Mouse (Mus musculus) liver, embryonic 16.5 days (tissue): Measurements from ENCODE around the gene 1700034J05Rik. TPM values are rescaled to one million over a fixed set of nuclear protein-coding genes. Genes with fewer than 3 reads are reported as not detected.

Source experiments
- ATAC-seq: fragments of 200-750 bp; cut with Nextera tagmentation; 2 replicates; pipeline ENCODE4 v1.8.0; 2017; ENCODE audit warnings: low read depth, mild to moderate bottlenecking, moderate number of reproducible peaks, moderate library complexity
- H3K27ac ChIP-seq: fragments of 300-500 bp; sonication (generic); 2 replicates; pipeline ENCODE4 v1.5.1; 2014; ENCODE audit warnings: mild to moderate bottlenecking, low read length
- H3K27me3 ChIP-seq: fragments of 300-500 bp; sonication (generic); 2 replicates; pipeline ENCODE4 v1.6.1; 2014; ENCODE audit warnings: low read depth, low read length, mixed read lengths; ENCODE audit not compliant: control insufficient read depth, insufficient read depth
- H3K36me3 ChIP-seq: fragments of 300-500 bp; sonication (generic); 2 replicates; pipeline ENCODE4 v1.6.1; 2014; ENCODE audit warnings: mild to moderate bottlenecking; ENCODE audit not compliant: control insufficient read depth, insufficient read depth
- H3K4me1 ChIP-seq: fragments of 300-500 bp; sonication (generic); 2 replicates; pipeline ENCODE4 v1.6.1; 2014; ENCODE audit warnings: low read depth, low read length, mixed read lengths; ENCODE audit not compliant: control insufficient read depth
- H3K4me2 ChIP-seq: fragments of 300-500 bp; sonication (generic); 2 replicates; pipeline ENCODE4 v1.6.1; 2014; ENCODE audit warnings: low read depth, low read length, mixed read lengths
- H3K4me3 ChIP-seq: fragments of 300-500 bp; sonication (generic); 2 replicates; pipeline ENCODE4 v1.5.1; 2014; ENCODE audit warnings: low read depth, mild to moderate bottlenecking, low read length
- H3K9ac ChIP-seq: fragments of 300-500 bp; sonication (generic); 2 replicates; pipeline ENCODE4 v1.6.1; 2014; ENCODE audit warnings: low read depth, low read length
- H3K9me3 ChIP-seq: fragments of 300-500 bp; sonication (generic); replicated peaks from 2 replicates; pipeline ENCODE4 v1.6.1; 2016; ENCODE audit warnings: low read length; ENCODE audit not compliant: control insufficient read depth
- WGBS: fragments of 180-500 bp; shearing (Covaris S2); extraction: QIAGEN DNeasy Blood & Tissue Kit; methylation state at CpG from one replicate; pipeline ENCODE4 v1.1.7; 2014; ENCODE audit not compliant: insufficient replicate concordance; 5-methylcytosine and 5-hydroxymethylcytosine counted together
- polyA plus RNA-seq: library from polyadenylated mRNA; unstranded; fragments of >200 nt; fragmentation: Nextera tagmentation; extraction: Ambion mirVana; gene quantifications from 2 replicates; pipeline ENCODE4 v1.2.1, GENCODE M21; 2015

Gene 1700034J05Rik
- polyA plus RNA-seq, 1 experiment from 2014 or later, result 0.04 TPM

- WGBS, result 44% methylated on average over 1 of the region's 1 CpGs
- Histone ChIP-seq H3K27me3 (no peaks in the 10 kb centered on the region), H3K4me3 (no peak overlapping the region), H3K9me3 (no peaks in the 10 kb centered on the region), H3K27ac (no peak overlapping the region), H3K4me2 (no peak overlapping the region), H3K4me1 (no peaks in the 10 kb centered on the region), H3K9ac (no peak overlapping the region), H3K36me3 (peaks cover 3% of the 10 kb centered on the region; the same call in 1 of the 2 replicates)
- no peak for ATAC-seq
Observed at GRCm38 (mm10) chr6:146981249-146981835, 27.1 kb upstream of the 1700034J05Rik start.

- Histone ChIP-seq H3K4me2 (no peak overlapping the region), H3K4me3 (no peak overlapping the region), H3K9me3 (no peaks in the 10 kb centered on the region), H3K4me1 (no peaks in the 10 kb centered on the region), H3K27me3 (no peaks in the 10 kb centered on the region), H3K9ac (no peak overlapping the region), H3K36me3 (peaks cover 3% of the 10 kb centered on the region; the same call in 1 of the 2 replicates), H3K27ac (no peak overlapping the region)
- 53% methylated on average over 3 of the region's 3 CpGs for WGBS
- ATAC-seq, result no peak
Observed at GRCm38 (mm10) chr6:146979953-146980352, 25.7 kb upstream of the 1700034J05Rik start.

DNA sequence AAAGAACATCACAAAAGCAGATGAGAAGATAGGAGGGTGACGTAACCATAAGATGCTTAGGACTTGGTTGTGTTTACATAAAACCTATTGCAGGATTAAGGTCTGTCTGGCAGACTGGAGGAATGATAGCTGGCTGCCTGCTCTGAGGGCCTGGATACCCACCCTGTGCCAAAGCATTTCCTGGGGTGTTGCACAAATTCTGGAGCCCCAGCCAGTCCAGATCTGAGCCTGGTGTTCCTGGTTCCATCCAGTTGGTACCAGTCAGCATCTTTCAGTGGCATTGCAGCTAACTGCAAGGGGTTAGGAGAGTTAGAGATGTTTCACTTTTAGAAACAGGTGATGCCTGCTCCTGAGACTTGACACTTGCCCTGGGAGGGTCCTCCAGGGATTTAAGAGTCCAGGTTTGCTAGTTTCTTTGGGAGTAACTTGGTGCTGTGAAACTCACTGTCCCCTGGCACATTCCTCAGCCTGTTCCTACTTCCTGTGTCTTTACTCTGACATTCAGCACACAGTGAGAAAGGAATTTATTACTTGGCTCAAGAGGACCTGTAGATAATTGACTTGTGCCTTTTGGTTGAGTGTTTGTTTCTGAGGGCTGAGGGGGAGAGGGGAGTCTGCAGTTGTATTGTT is 25.0 kb upstream of the 1700034J05Rik start:
- H3K36me3 ChIP-seq, result peaks cover 3% of the 10 kb centered on the region; the same call in 1 of the 2 replicates
- H3K27ac ChIP-seq, result no peak overlapping the region
- H3K27me3 ChIP-seq, result no peaks in the 10 kb centered on the region
- 72% methylated on average over 1 of the region's 1 CpGs for WGBS
- no peak overlapping the region for H3K4me3 ChIP-seq
- H3K4me2 ChIP-seq, result no peak overlapping the region
- ATAC-seq, result no peak
- no peaks in the 10 kb centered on the region for H3K4me1 ChIP-seq
- no peaks in the 10 kb centered on the region for H3K9me3 ChIP-seq
- no peak overlapping the region for H3K9ac ChIP-seq

- no peak overlapping the region for H3K9ac ChIP-seq
- no peaks in the 10 kb centered on the region for H3K27me3 ChIP-seq
- H3K4me3 ChIP-seq, result no peak overlapping the region
- WGBS, result 45% methylated on average over 5 of the region's 5 CpGs
- peaks cover 3% of the 10 kb centered on the region; the same call in 1 of the 2 replicates for H3K36me3 ChIP-seq
- H3K27ac ChIP-seq, result no peak overlapping the region
- no peaks in the 10 kb centered on the region for H3K9me3 ChIP-seq
- H3K4me1 ChIP-seq, result no peaks in the 10 kb centered on the region
- ATAC-seq, result peak; percentile 37; the same call in 1 of the 2 replicates
- no peak overlapping the region for H3K4me2 ChIP-seq
Observed at GRCm38 (mm10) chr6:146978691-146979114, 24.5 kb upstream of the 1700034J05Rik start.

DNA sequence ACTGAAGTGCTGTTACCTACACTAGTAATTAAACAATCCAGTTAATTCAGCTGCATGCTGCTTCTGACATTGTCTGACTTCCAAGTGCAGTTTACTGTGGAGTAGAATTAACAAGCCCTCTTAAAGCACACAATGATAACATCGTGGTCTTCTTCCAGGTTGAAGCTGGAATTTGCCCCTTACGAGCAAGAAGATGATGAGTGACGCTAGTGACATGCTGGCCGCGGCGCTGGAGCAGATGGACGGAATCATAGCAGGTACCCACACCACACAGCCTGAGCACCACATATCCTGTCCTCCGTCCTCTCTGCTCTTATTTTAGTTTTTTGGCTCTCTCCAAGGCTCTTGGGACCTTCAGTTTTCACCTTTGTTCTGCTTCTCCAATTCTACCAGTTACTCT is 22.2 kb upstream of the 1700034J05Rik start:
- Histone ChIP-seq H3K9me3 (no peaks in the 10 kb centered on the region), H3K4me3 (no peak overlapping the region), H3K27ac (no peak overlapping the region), H3K4me2 (no peak overlapping the region), H3K4me1 (no peaks in the 10 kb centered on the region), H3K27me3 (no peaks in the 10 kb centered on the region), H3K36me3 (peaks cover 3% of the 10 kb centered on the region; the same call in 1 of the 2 replicates), H3K9ac (no peak overlapping the region)
- 75% methylated on average over 8 of the region's 8 CpGs for WGBS
- ATAC-seq, result no peak

GRCm38 (mm10) chr6:146973830-146974229 is 19.6 kb upstream of the 1700034J05Rik start:
- Histone ChIP-seq H3K36me3 (peaks cover 3% of the 10 kb centered on the region; the same call in 1 of the 2 replicates), H3K9ac (no peak overlapping the region), H3K4me1 (no peaks in the 10 kb centered on the region), H3K4me2 (no peak overlapping the region), H3K27me3 (no peaks in the 10 kb centered on the region), H3K27ac (no peak overlapping the region), H3K9me3 (no peaks in the 10 kb centered on the region), H3K4me3 (no peak overlapping the region)
- ATAC-seq, result no peak

DNA sequence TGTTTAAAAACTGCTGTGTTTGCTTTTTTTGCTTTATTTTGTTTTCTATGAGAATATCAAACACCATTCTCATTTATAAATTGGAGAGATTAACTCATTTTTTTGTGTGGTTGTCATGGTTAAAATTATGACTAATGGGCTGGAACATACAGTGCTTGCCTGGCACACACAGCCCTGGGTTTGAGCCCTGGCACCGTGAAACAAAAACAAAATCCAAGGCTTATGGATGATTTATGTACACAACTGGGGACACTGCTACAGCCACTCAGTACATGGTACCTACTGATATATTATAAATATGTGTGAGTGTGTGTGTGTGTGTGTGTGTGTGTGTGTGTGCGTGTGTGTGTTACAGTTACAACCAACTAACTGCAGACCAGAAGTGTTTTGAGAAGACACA is 19.2 kb upstream of the 1700034J05Rik start:
- Histone ChIP-seq H3K9ac (no peak overlapping the region), H3K27ac (no peak overlapping the region), H3K4me2 (no peak overlapping the region), H3K27me3 (no peaks in the 10 kb centered on the region), H3K4me1 (no peaks in the 10 kb centered on the region), H3K4me3 (no peak overlapping the region), H3K9me3 (no peaks in the 10 kb centered on the region), H3K36me3 (peaks cover 3% of the 10 kb centered on the region; the same call in 1 of the 2 replicates)
- ATAC-seq, result no peak
- 66% methylated on average over 2 of the region's 2 CpGs for WGBS

GRCm38 (mm10) chr6:146972740-146973139 is 18.5 kb upstream of the 1700034J05Rik start:
- 31% methylated on average over 1 of the region's 1 CpGs for WGBS
- Histone ChIP-seq H3K27ac (no peak overlapping the region), H3K9ac (no peak overlapping the region), H3K9me3 (no peaks in the 10 kb centered on the region), H3K4me2 (no peak overlapping the region), H3K27me3 (no peaks in the 10 kb centered on the region), H3K36me3 (no peaks in the 10 kb centered on the region), H3K4me1 (no peaks in the 10 kb centered on the region), H3K4me3 (no peak overlapping the region)
- no peak for ATAC-seq

DNA sequence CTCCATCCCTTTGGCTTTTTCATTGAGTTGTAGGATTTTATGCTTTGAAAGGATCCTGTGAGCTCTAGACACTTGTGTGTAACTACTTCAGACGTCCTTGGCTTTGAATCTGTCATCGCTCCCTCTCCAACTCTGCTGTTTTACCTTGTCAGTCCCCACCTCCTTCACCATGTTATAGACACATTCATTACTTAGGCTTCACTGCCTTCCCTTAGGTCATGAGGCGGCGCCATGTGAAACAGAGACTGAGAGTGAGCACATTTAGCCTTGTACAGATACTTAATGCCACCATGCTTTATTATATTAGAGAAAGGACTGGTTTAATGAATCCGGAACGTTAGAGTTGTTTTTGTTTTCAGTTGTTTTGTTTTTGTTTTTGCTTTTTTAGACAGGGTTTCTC is 17.8 kb upstream of the 1700034J05Rik start:
- Histone ChIP-seq H3K4me2 (no peak overlapping the region), H3K4me3 (no peak overlapping the region), H3K9ac (no peak overlapping the region), H3K4me1 (peaks cover 2% of the 10 kb centered on the region; the same call in 1 of the 2 replicates), H3K27me3 (no peaks in the 10 kb centered on the region), H3K9me3 (no peaks in the 10 kb centered on the region), H3K27ac (no peak overlapping the region), H3K36me3 (no peaks in the 10 kb centered on the region)
- no peak for ATAC-seq
- 77% methylated on average over 6 of the region's 6 CpGs for WGBS
